Mouse (Mus musculus): Measurements from ENCODE around the gene Vmn2r2. TPM values are rescaled to one million over a fixed set of nuclear protein-coding genes. Genes with fewer than 3 reads are reported as not detected.

The Vmn2r2 gene
- not detected for total RNA-seq (2021)
- long read RNA-seq, experiment 1 = 0 reads
- long read RNA-seq, experiment 2 = 0 reads

DNA sequence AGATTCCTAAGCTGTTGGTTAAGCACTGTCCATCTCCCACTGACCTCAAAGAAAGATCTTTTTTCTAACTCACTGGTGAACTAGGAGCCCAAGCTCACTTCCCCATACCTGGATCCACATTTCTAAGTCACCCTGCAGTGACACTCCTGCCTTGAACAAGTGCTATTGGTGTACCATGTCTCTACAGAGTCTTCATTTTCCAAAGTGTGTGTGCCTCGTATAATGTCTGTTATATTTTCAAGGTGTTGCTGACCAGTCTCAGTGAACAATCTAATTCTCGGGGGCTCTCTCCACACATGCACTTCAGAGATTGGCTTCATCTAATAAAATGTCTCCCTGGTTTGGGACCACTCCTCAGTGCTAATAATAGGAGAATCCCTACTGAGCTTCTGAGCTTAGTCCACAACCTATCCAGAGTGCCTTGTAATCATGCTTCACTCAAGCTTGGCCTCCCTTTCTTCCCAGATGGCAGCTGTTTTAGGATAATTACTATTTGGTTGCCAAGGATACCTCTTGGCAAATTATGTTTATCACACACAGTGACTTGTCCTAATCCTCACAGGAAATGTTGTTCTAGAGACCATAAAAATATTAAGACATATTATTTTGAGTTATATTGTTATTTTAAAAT lies at the start of gene Vmn2r2:
Vmn2r2 (minus strand) TSS at position 51 of the 631 bp plus-strand sequence.
- DNase-seq (ENCODE audit: low spot score in 2 of 2) = no peak

DNA sequence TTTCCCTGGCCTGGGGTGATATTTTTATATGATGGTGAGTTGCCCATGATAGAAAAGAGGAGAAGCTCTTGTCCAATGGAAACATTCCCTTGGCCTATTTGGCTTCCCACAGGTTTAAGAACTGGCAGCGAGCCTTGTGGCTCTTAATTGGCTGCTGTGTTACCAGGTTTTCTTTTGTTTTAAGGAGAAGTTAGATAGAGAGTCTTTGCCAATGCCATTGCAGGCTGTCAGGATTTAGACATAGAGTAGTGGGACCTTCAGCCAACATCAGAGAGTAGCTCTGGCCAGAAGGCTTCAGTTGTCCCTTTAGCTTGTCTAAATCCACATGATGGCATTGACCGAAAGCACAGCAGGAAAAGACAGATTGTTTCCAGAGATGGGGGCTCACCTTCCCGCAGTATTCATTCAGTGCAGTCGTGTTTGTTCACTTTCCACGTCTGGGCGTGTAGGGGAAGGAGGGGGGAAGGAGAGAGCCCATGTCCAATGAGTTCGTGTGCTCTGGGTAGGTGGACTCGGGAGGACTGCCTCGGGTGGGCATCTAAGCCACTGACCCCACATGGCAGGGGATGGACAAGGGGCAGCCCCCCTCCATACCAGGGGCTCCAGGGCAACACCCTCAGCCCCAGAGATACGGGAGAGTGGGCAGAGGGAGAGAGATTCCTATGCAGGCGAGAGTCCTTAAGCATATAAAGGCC lies 28.2 kb downstream of the Vmn2r2 start:
- DNase-seq (ENCODE audit: low spot score in 2 of 2) = no peak

DNA sequence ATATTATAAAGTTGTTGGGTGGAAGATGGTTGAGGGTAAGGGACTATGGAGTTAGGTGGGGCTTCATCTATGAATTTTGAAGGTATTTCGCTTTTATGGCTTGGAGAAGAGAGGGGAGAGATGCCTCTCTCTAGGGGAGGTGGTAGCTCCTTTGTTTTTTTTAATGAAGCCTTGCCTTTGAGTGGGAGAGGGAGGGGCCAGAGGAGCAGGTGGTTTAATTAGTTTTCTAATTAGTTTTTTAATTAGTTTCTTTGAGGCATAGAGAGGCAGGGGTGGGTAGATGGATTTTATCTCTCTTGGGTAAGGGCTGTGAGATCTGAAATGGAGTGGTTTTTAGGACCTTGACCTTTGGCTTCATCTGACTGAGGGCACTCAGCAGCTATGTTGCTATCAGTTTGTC lies 29.0 kb downstream of the Vmn2r2 start:
- DNase-seq (ENCODE audit: low spot score in 2 of 2) = no peak

DNA sequence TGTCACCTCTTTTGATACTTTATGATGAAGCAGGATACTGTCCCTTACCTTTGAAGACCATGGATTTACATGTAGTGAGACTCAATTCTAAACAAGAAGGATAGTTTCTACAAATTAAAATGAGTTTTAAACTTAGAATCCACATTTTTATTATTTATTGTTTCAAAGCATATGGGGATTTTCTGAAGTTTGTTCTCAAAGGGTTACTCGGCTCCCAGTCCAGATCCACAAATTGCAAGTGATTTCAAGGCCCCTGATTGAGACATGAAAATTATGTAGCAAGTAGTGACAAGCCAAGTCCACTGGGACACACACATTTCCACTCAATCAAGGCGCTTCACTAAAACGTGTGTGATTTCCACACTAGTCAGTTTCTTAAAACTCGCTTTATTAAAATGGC lies 60.5 kb downstream of the Vmn2r2 start, which contains the start of gene Vmn2r1:
Vmn2r1 (plus strand) TSS at position 301 of the 400 bp plus-strand sequence.
- DNase-seq (ENCODE audit: low spot score in 2 of 2) = no peak

Other genes starting within 250 kb of the Vmn2r2 start
- under 1 TPM in 1 of 2 experiments, not detected in 1; 0.06 TPM for gene Plch1, start 242.5 kb downstream of the Vmn2r2 start, total RNA-seq (2021)
- 1 to 10 TPM; 7.0 to 8.1 TPM for gene E130311K13Rik, start 212.5 kb downstream of the Vmn2r2 start, total RNA-seq (2021)
- gene Slc33a1, start 177.2 kb downstream of the Vmn2r2 start, total RNA-seq (2021) = 10 to 100 TPM; 20.3 to 32.5 TPM
- 10 to 100 TPM; 21.6 to 23.4 TPM for gene Gmps, start 165.8 kb downstream of the Vmn2r2 start, total RNA-seq (2021)
- gene Vmn2r1, start 60.4 kb downstream of the Vmn2r2 start, total RNA-seq (2021) = under 1 TPM; 0.10 to 0.22 TPM
- not detected for gene Vmn2r3, start 147.8 kb upstream of the Vmn2r2 start, total RNA-seq (2021)

Data from adrenal gland, adult 18-20 months (tissue).